Mouse (Mus musculus): ENCODE data around the gene Drd2. TPM values are rescaled to one million over a fixed set of nuclear protein-coding genes. Genes with fewer than 3 reads are reported as not detected.

Drd2 gene
- polyA plus RNA-seq, 1 experiment: not detected

DNA sequence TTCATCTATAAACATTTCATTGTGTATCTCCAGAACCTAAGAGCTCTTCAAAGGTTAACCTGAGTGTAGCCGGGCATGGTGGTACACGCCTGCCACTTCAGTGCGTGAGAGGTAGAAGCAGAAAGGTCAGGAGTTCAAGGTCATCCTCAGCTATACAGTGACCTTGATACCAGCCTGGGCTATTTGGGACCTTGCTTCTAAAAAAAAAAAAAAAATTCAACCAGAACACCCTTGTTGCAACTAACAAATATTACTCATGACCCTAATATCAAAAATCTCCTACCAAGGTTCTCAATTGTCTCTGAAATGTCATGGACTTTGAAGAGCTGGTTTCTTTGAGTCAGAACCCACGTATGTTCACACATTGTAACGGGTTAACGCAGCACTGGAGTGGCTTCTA is 44.4 kb downstream of the Drd2 start:
- TF ChIP-seq CTCF (IDR thresholded peaks at IDR 0.05; ENCODE audit: borderline replicate concordance, insufficient read depth, low read length) (no peak), POLR2A (IDR thresholded peaks at IDR 0.05; ENCODE audit: low read depth, low read length) (no peak)
- H3K27ac ChIP-seq (ENCODE audit: insufficient read depth, low read length): no peak overlapping the region
- H3K4me3 ChIP-seq (ENCODE audit: insufficient read depth, low read length): no peak overlapping the region
- H3K4me1 ChIP-seq (ENCODE audit: control insufficient read depth, insufficient read depth, low read length): no peaks in the 10 kb centered on the region

DNA sequence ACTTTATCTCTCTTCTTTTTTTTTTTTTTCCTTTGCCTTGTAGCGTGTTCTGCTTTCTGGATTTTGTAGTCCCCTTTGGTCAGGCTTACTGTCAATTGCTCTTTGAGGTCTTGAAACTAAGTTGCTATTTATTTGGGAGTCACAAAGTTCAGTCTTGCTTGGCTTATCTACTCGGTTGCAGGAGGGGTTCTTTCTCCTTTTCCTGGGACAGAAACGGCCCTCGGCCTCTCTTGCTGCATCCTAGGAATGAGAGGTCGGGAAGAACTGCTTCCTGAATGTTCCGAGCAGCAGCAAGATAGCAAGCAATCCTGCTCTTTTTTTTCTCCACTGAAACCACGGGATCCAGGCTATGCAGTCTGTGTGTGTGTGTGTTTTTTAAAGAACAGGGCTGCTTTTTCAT is 44.9 kb downstream of the Drd2 start:
- no peak for TF ChIP-seq CTCF (IDR thresholded peaks at IDR 0.05; ENCODE audit: borderline replicate concordance, insufficient read depth, low read length)
- TF ChIP-seq POLR2A (IDR thresholded peaks at IDR 0.05; ENCODE audit: low read depth, low read length): no peak
- Histone ChIP-seq H3K4me3 (ENCODE audit: insufficient read depth, low read length) (no peak overlapping the region), H3K4me1 (ENCODE audit: control insufficient read depth, insufficient read depth, low read length) (no peaks in the 10 kb centered on the region), H3K27ac (ENCODE audit: insufficient read depth, low read length) (no peak overlapping the region)

DNA sequence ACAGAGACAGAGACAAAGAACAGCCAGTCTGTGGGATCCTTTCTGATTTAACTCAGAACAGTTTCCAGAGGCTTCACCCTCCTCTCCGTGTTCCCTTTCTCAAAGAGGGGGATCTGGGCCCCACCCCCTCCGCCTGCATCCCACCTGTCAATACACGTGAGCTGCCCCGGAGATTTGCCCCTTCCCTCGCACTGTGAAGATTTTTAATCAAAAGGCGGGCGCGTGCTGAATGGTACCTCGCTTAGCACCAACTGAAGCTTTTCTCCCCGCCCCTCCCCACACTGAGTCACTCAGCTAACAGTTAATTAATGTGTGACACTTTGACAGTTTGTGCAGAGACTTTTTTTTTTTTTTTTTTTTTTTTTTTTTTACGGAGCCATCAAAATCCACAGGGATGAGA is 45.7 kb downstream of the Drd2 start:
- Histone ChIP-seq H3K4me1 (ENCODE audit: control insufficient read depth, insufficient read depth, low read length) (no peaks in the 10 kb centered on the region), H3K27ac (ENCODE audit: insufficient read depth, low read length) (no peak overlapping the region), H3K4me3 (ENCODE audit: insufficient read depth, low read length) (no peak overlapping the region)
- TF ChIP-seq CTCF (IDR thresholded peaks at IDR 0.05; ENCODE audit: borderline replicate concordance, insufficient read depth, low read length) (no peak), POLR2A (IDR thresholded peaks at IDR 0.05; ENCODE audit: low read depth, low read length) (no peak)

DNA sequence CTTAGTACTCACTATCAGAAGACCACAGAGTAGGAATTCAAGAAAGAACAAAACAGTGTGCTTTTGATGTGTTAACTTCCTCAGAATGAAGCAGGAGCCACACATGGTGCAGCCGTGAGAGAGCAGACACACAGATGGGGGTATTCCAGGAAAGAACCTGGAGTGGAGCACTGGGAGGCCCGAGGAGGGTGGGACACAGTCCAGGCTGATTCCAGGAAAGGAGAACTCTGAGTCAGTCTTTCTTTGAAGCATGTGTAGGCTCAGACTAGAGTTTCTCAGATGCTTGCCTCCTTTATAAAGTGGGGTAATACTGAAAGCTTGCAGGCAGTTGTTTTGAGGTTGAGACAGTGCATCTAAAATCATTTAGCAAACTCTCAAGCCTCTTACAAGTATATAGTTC is 51.8 kb downstream of the Drd2 start:
- H3K4me3 ChIP-seq (ENCODE audit: insufficient read depth, low read length): no peak overlapping the region
- H3K27ac ChIP-seq (ENCODE audit: insufficient read depth, low read length): no peak overlapping the region
- no peaks in the 10 kb centered on the region for H3K4me1 ChIP-seq (ENCODE audit: control insufficient read depth, insufficient read depth, low read length)
- no peak for TF ChIP-seq POLR2A (IDR thresholded peaks at IDR 0.05; ENCODE audit: low read depth, low read length)
- TF ChIP-seq CTCF (IDR thresholded peaks at IDR 0.05; ENCODE audit: borderline replicate concordance, insufficient read depth, low read length): no peak

DNA sequence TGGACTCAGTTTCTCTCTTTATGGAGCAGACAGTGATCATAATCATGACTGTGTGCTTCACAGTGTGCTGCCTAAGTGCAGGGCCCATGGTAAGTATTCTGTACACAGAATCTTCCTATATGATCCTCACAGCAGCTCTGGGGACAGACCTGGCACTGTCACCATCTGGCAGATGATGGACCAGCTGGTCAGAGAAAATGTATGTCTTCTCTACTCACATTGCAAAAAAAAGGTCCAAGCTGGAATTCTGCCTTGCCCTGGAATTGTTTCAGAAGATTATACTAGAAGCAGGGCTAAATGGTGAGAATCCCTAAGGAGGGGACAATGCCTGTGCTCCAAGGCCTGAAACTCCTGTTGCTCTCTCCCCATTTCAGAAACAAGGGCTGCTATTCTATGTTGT is 55.6 kb downstream of the Drd2 start:
- no peak for TF ChIP-seq POLR2A (IDR thresholded peaks at IDR 0.05; ENCODE audit: low read depth, low read length)
- TF ChIP-seq CTCF (IDR thresholded peaks at IDR 0.05; ENCODE audit: borderline replicate concordance, insufficient read depth, low read length): no peak
- Histone ChIP-seq H3K4me1 (ENCODE audit: control insufficient read depth, insufficient read depth, low read length) (no peaks in the 10 kb centered on the region), H3K27ac (ENCODE audit: insufficient read depth, low read length) (no peak overlapping the region), H3K4me3 (ENCODE audit: insufficient read depth, low read length) (no peak overlapping the region)

DNA sequence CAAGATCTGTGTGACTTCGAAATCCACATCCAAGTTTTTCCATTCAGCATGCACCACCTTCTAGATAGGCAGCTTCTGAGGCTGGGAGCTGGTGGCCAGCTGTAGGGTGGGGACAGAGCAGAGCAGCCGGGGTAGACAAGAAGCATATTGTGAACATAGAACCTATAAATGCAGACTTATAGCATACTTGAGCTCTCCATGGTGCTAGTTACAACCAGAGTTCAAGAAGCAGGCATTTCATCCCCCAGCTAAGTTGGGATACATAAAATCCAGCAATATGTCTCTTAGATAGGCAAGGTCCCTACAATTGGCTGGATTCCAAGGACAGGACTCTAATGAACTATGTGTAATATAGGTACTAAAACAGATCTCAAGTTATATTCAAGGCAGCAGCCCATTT is 63.3 kb downstream of the Drd2 start:
- no peak overlapping the region for H3K4me3 ChIP-seq (ENCODE audit: insufficient read depth, low read length)
- no peak for TF ChIP-seq CTCF (IDR thresholded peaks at IDR 0.05; ENCODE audit: borderline replicate concordance, insufficient read depth, low read length)
- TF ChIP-seq POLR2A (IDR thresholded peaks at IDR 0.05; ENCODE audit: low read depth, low read length): no peak
- no peaks in the 10 kb centered on the region for H3K4me1 ChIP-seq (ENCODE audit: control insufficient read depth, insufficient read depth, low read length)
- H3K27ac ChIP-seq (ENCODE audit: insufficient read depth, low read length): no peak overlapping the region

DNA sequence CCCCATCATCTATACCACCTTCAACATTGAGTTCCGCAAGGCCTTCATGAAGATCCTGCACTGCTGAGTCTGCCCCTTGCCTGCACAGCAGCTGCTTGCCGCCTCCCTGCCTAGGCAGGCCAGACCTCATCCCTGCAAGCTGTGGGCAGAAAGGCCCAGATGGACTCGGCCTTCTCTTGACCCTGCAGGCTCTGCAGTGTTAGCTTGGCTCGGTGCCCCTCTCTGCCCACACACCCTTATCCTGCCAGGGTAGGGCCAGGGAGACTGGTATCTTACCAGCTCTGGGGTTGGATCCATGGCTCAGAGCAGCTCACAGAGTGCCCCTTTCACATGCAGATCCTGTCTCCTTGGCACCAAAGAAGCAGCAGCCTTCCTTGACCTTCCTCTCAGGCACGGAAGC is 66.6 kb downstream of the Drd2 start:
- Histone ChIP-seq H3K4me3 (ENCODE audit: insufficient read depth, low read length) (no peak overlapping the region), H3K4me1 (ENCODE audit: control insufficient read depth, insufficient read depth, low read length) (no peaks in the 10 kb centered on the region), H3K27ac (ENCODE audit: insufficient read depth, low read length) (no peak overlapping the region)
- TF ChIP-seq CTCF (IDR thresholded peaks at IDR 0.05; ENCODE audit: borderline replicate concordance, insufficient read depth, low read length): no peak
- TF ChIP-seq POLR2A (IDR thresholded peaks at IDR 0.05; ENCODE audit: low read depth, low read length): no peak

DNA sequence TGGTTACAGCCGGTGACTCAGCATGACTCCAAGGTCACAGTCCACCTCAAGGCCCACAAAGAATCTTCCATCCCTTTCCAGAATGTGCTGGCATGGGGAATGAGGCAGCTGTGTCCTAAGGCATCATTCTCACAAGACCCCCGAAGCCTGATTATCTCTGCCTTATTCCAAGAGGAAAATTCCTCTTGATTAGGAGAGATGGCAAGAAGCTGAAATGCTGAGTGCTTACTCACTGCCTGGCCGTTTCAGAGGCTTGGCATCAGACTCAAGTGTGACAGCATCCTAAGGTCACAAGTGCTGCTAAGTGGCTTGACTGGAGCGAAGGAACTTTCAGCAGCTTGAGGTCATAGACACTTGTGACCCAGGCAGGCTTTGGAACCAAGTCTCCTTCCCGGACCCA is 70.2 kb downstream of the Drd2 start:
- no peaks in the 10 kb centered on the region for H3K4me1 ChIP-seq (ENCODE audit: control insufficient read depth, insufficient read depth, low read length)
- no peak for TF ChIP-seq CTCF (IDR thresholded peaks at IDR 0.05; ENCODE audit: borderline replicate concordance, insufficient read depth, low read length)

DNA sequence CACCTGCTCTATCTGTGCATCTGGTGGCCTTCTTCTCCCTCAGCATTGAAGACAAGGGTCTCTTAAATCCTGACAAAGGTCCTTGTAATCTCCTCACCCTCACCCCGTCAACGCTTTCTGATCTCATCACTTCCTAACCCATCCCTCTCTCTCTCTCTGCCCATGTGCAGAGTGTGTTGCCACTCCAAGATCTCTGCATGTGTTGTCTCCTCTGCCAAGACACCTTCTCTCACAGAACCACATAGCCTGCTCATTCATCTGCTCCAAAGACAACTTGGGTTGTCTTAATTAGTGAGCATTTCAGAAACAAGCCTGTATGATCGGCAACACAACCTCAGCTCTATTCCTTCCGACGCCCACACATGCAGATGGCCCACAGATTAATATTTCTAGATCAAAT is 83.4 kb downstream of the Drd2 start:
- Histone ChIP-seq H3K4me1 (ENCODE audit: control insufficient read depth, insufficient read depth, low read length) (peaks cover 4% of the 10 kb centered on the region; the same call in 1 of the 2 replicates), H3K27ac (ENCODE audit: insufficient read depth, low read length) (no peak overlapping the region), H3K4me3 (ENCODE audit: insufficient read depth, low read length) (no peak overlapping the region)
- no peak for TF ChIP-seq POLR2A (IDR thresholded peaks at IDR 0.05; ENCODE audit: low read depth, low read length)
- no peak for TF ChIP-seq CTCF (IDR thresholded peaks at IDR 0.05; ENCODE audit: borderline replicate concordance, insufficient read depth, low read length)

More for the DNA sequence above, 70.2 kb downstream of the Drd2 start:
- H3K27ac ChIP-seq (ENCODE audit: insufficient read depth, low read length): no peak overlapping the region
- H3K4me3 ChIP-seq (ENCODE audit: insufficient read depth, low read length): no peak overlapping the region

DNA sequence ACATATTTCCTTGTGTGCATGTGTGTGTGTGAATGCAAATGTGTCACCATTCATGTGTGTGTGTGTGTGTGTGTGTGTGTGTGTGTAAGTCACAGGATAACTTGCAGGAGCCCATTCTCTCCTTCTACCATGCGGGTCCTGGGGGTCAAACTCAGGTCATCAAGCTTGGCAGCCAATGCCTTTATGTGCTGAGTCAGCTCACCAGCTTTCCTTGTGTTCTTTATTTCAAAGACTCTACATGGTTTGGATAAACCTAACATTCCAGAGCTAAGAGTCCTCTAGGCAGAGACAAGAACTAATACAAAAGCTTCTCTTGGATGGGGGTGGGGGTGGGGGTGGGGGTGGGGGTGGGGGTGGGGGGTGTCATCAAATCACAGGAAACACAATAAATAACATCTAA is 85.2 kb downstream of the Drd2 start:
- no peak overlapping the region for H3K27ac ChIP-seq (ENCODE audit: insufficient read depth, low read length)
- H3K4me3 ChIP-seq (ENCODE audit: insufficient read depth, low read length): no peak overlapping the region
- TF ChIP-seq POLR2A (IDR thresholded peaks at IDR 0.05; ENCODE audit: low read depth, low read length) (no peak), CTCF (IDR thresholded peaks at IDR 0.05; ENCODE audit: borderline replicate concordance, insufficient read depth, low read length) (no peak)
- H3K4me1 ChIP-seq (ENCODE audit: control insufficient read depth, insufficient read depth, low read length): peaks cover 4% of the 10 kb centered on the region; the same call in 1 of the 2 replicates

DNA sequence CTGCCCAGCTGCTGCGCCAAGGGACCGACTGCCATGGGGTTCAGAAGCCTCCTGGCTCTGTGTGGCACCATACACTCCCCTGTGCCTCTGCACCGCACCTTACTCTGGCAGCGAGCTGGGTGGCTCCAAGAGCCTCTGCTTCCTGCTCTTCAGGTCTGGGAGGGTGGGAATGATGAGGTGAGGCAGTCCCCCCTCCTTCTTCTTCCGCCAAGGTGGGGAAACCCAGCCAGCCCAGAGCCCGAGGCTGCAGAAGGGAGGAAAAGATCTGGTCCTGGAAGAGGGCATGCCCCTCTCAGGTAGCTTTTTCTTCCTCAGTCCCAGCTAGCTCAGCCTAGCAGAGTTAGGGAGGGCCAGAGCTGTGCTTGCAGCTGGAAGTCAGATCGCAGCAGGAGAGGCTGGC is 86.5 kb downstream of the Drd2 start, which contains the start of gene Ankk1:
Gene Ankk1, minus strand, starts transcription at position 101 of the 400 bp plus-strand sequence.
- Histone ChIP-seq H3K4me3 (ENCODE audit: insufficient read depth, low read length) (no peak within 1 kb of the TSS), H3K27ac (ENCODE audit: insufficient read depth, low read length) (peak within 1 kb of the TSS; percentile 87), H3K4me1 (ENCODE audit: control insufficient read depth, insufficient read depth, low read length) (peaks cover 4% of the 10 kb centered on the region; the same call in 1 of the 2 replicates)
- TF ChIP-seq CTCF (IDR thresholded peaks at IDR 0.05; ENCODE audit: borderline replicate concordance, insufficient read depth, low read length) (no peak), POLR2A (IDR thresholded peaks at IDR 0.05; ENCODE audit: low read depth, low read length) (no peak)
